Mouse (Mus musculus): Measurements from ENCODE around the gene Atp2b2.

- TF ChIP-seq CTCF (IDR thresholded peaks at IDR 0.05; ENCODE audit: low read depth), result no peak
- TF ChIP-seq EP300 (IDR thresholded peaks at IDR 0.05; ENCODE audit: low read depth), result no peak
Measured at GRCm38 (mm10) chr6:113875201-113875600, 167.2 kb downstream of the Atp2b2 start.

Data from liver, embryonic 14.5 days (tissue).